27 mouse cellular contexts compared by ENCODE assay signal in the genomic region with DNA sequence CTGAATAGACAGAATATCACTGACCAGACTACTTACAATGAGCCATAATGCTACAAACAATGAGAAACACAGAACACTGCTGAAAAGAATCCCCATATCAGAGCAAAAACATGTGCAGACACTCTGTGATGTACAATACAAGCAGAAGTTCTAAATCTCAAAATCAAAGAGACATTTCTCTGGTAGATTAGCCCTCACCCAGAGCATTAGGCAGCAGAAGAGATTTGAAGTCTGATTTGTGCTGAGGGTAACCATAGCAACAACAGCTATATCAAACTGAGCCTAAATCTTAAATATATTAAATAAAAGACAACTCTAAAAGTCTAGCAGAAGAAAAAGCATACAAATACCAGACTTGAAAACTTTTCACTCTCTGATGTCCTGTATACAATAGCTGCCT.
DNase-seq lines count a peak whose midpoint lies in the region; ATAC-seq and TF ChIP-seq lines count a peak whose summit lies in the region.
"Had no signal": no experiment of that assay in that cellular context is flagged by ENCODE, and none has a peak within 500 bp of the region (broad histone marks: within the 10 kb centered on the region; RNA-seq: fewer than 3 reads in every experiment).

No protein-coding gene starts in this region.

- no peaks in the 10 kb centered on the region for H3K9me3 ChIP-seq in forebrain, postnatal 0 days (ENCODE audit: low read length)
- no peaks in the 10 kb centered on the region for H3K9me3 ChIP-seq in forebrain, embryonic 10.5 days
- H3K9me3 ChIP-seq in midbrain, embryonic 15.5 days: no peaks in the 10 kb centered on the region
- H3K9me3 ChIP-seq in midbrain, embryonic 13.5 days: no peaks in the 10 kb centered on the region
- no peaks in the 10 kb centered on the region for H3K9me3 ChIP-seq in midbrain, postnatal 0 days (ENCODE audit: low read length)
- H3K9me3 ChIP-seq: embryonic facial prominence, embryonic 12.5 days; embryonic facial prominence, embryonic 15.5 days; forebrain, embryonic 15.5 days; heart, embryonic 12.5 days; heart, embryonic 15.5 days; hindbrain, embryonic 10.5 days had no signal

- ATAC-seq in forebrain, postnatal 0 days: peak; percentile 58
- peak; percentile 75; the same call in 1 of the 2 replicates for ATAC-seq in midbrain, embryonic 15.5 days (replicated peaks)
- ATAC-seq in midbrain, embryonic 13.5 days: no peak
- 0 out of 2 replicates have a peak, but pooled peaks have one; percentile 23 for ATAC-seq in midbrain, postnatal 0 days (ENCODE audit: low FRiP score)
- ATAC-seq: CD4-positive, CD25-positive, alpha-beta regulatory T cell, adult 4 months; forebrain, embryonic 15.5 days; intestine, postnatal 0 days had no signal

- no peak overlapping the region for H3K9ac ChIP-seq in forebrain, postnatal 0 days
- H3K9ac ChIP-seq in midbrain, embryonic 15.5 days: no peak overlapping the region
- no peak overlapping the region for H3K9ac ChIP-seq in midbrain, embryonic 13.5 days (replicated peaks)
- no peak overlapping the region for H3K9ac ChIP-seq in midbrain, postnatal 0 days (replicated peaks; ENCODE audit: low read length, poor library complexity, severe bottlenecking)
- H3K9ac ChIP-seq: embryonic facial prominence, embryonic 12.5 days; embryonic facial prominence, embryonic 15.5 days; forebrain, embryonic 15.5 days; heart, embryonic 12.5 days; heart, embryonic 15.5 days; hindbrain, embryonic 14.5 days had no signal

- no peak for TF ChIP-seq CTCF in forebrain, postnatal 0 days (IDR thresholded peaks at IDR 0.05; ENCODE audit: low read depth)
- no peak for TF ChIP-seq CTCF in brain, embryonic 14.5 days (IDR thresholded peaks at IDR 0.05; ENCODE audit: borderline replicate concordance, extremely low read depth, insufficient read depth, insufficient read length)
- no peak for TF ChIP-seq CTCF in midbrain, postnatal 0 days (IDR thresholded peaks at IDR 0.05)

- TF ChIP-seq POLR2A in brain, embryonic 14.5 days (IDR thresholded peaks at IDR 0.05; ENCODE audit: borderline replicate concordance, extremely low read depth, insufficient read depth, insufficient read length, poor library complexity, severe bottlenecking): no peak

- H3K4me3 ChIP-seq in forebrain, postnatal 0 days (ENCODE audit: low read depth, low read length): no peak overlapping the region
- H3K4me3 ChIP-seq in forebrain, embryonic 10.5 days: no peak overlapping the region
- H3K4me3 ChIP-seq in midbrain, embryonic 15.5 days: no peak overlapping the region
- H3K4me3 ChIP-seq in midbrain, embryonic 13.5 days (replicated peaks): no peak overlapping the region
- H3K4me3 ChIP-seq in midbrain, postnatal 0 days (ENCODE audit: low read depth, low read length): no peak overlapping the region
- H3K4me3 ChIP-seq: embryonic facial prominence, embryonic 12.5 days; embryonic facial prominence, embryonic 15.5 days; forebrain, embryonic 15.5 days; gastrocnemius, adult 2 months; heart, embryonic 12.5 days; heart, embryonic 15.5 days; hindbrain, embryonic 10.5 days had no signal

- no peak for DNase-seq in forebrain, postnatal 0 days
- no peak for DNase-seq in forebrain, embryonic 10.5 days (ENCODE audit: extremely low spot score, low spot score)
- peak; percentile 26 for DNase-seq in brain, embryonic 14.5 days (ENCODE audit: low read depth)
- DNase-seq in midbrain, postnatal 0 days (ENCODE audit: low spot score): no peak
- no peak for DNase-seq in left cerebral cortex, adult 8-10 months (ENCODE audit: low spot score in 2 of 2)
- DNase-seq: adrenal gland, adult 2 months; adrenal gland, postnatal 14 days; cerebellum, adult 11 months; cerebellum, adult 2 months; cerebellum, adult 9-11 months; cerebellum, postnatal 25 days; gastrocnemius, adult 2 months; gastrocnemius, postnatal 14 days; heart, adult 18-20 months; heart, postnatal 10 days; heart, postnatal 36 days had no signal

- H3K27ac ChIP-seq in forebrain, postnatal 0 days (ENCODE audit: low read depth, low read length): no peak overlapping the region
- no peak overlapping the region for H3K27ac ChIP-seq in forebrain, embryonic 10.5 days
- H3K27ac ChIP-seq in midbrain, embryonic 15.5 days: no peak overlapping the region
- no peak overlapping the region for H3K27ac ChIP-seq in midbrain, embryonic 13.5 days
- no peak overlapping the region for H3K27ac ChIP-seq in midbrain, postnatal 0 days (ENCODE audit: low read depth, low read length)
- H3K27ac ChIP-seq: embryonic facial prominence, embryonic 12.5 days; embryonic facial prominence, embryonic 15.5 days; forebrain, embryonic 15.5 days; gastrocnemius, adult 2 months; heart, embryonic 15.5 days; hindbrain, embryonic 10.5 days; hindbrain, embryonic 14.5 days had no signal

- no peaks in the 10 kb centered on the region for H3K27me3 ChIP-seq in forebrain, postnatal 0 days (ENCODE audit: insufficient read depth, low read length)
- H3K27me3 ChIP-seq in forebrain, embryonic 10.5 days (ENCODE audit: poor library complexity, severe bottlenecking): no peaks in the 10 kb centered on the region
- H3K27me3 ChIP-seq in midbrain, embryonic 15.5 days (replicated peaks): no peaks in the 10 kb centered on the region
- no peaks in the 10 kb centered on the region for H3K27me3 ChIP-seq in midbrain, embryonic 13.5 days
- no peaks in the 10 kb centered on the region for H3K27me3 ChIP-seq in midbrain, postnatal 0 days (ENCODE audit: insufficient read depth, low read length)
- H3K27me3 ChIP-seq: embryonic facial prominence, embryonic 12.5 days; embryonic facial prominence, embryonic 15.5 days; forebrain, embryonic 15.5 days; heart, embryonic 12.5 days; heart, embryonic 15.5 days had no signal

- no peaks in the 10 kb centered on the region for H3K4me1 ChIP-seq in forebrain, postnatal 0 days (ENCODE audit: insufficient read depth)
- H3K4me1 ChIP-seq in forebrain, embryonic 10.5 days: no peaks in the 10 kb centered on the region
- H3K4me1 ChIP-seq in midbrain, embryonic 15.5 days: no peaks in the 10 kb centered on the region
- no peaks in the 10 kb centered on the region for H3K4me1 ChIP-seq in midbrain, embryonic 13.5 days (replicated peaks)
- no peaks in the 10 kb centered on the region for H3K4me1 ChIP-seq in midbrain, postnatal 0 days (ENCODE audit: insufficient read depth, low read length)
- H3K4me1 ChIP-seq: embryonic facial prominence, embryonic 12.5 days; embryonic facial prominence, embryonic 15.5 days; forebrain, embryonic 15.5 days; heart, embryonic 12.5 days; heart, embryonic 15.5 days; hindbrain, embryonic 10.5 days had no signal

- no peak overlapping the region for H3K4me2 ChIP-seq in forebrain, postnatal 0 days (ENCODE audit: low read depth)
- H3K4me2 ChIP-seq in midbrain, embryonic 15.5 days: no peak overlapping the region
- H3K4me2 ChIP-seq in midbrain, embryonic 13.5 days (replicated peaks): no peak overlapping the region
- H3K4me2 ChIP-seq in midbrain, postnatal 0 days (ENCODE audit: low read depth, low read length, poor library complexity, severe bottlenecking): no peak overlapping the region
- H3K4me2 ChIP-seq: embryonic facial prominence, embryonic 12.5 days; embryonic facial prominence, embryonic 15.5 days; forebrain, embryonic 15.5 days; heart, embryonic 12.5 days; heart, embryonic 15.5 days; hindbrain, embryonic 14.5 days had no signal

- H3K36me3 ChIP-seq in forebrain, postnatal 0 days (ENCODE audit: insufficient read depth): no peaks in the 10 kb centered on the region
- H3K36me3 ChIP-seq in forebrain, embryonic 10.5 days (replicated peaks): no peaks in the 10 kb centered on the region
- H3K36me3 ChIP-seq in midbrain, embryonic 15.5 days (replicated peaks): no peaks in the 10 kb centered on the region
- H3K36me3 ChIP-seq in midbrain, embryonic 13.5 days: no peaks in the 10 kb centered on the region
- no peaks in the 10 kb centered on the region for H3K36me3 ChIP-seq in midbrain, postnatal 0 days (ENCODE audit: insufficient read depth, low read length)
- H3K36me3 ChIP-seq: embryonic facial prominence, embryonic 12.5 days; embryonic facial prominence, embryonic 15.5 days; forebrain, embryonic 15.5 days; heart, embryonic 12.5 days; heart, embryonic 15.5 days; hindbrain, embryonic 10.5 days had no signal
